Mouse (Mus musculus) liver, adult 2 months (tissue): ENCODE results near the gene Gpkow. TPM values are rescaled to one million over a fixed set of nuclear protein-coding genes. Genes with fewer than 3 reads are reported as not detected.

Source experiments
- DNase-seq: peaks from one replicate; pipeline ENCODE4 v3.0.0-alpha.2; 2011; ENCODE audit warnings: low read depth, low spot score; ENCODE audit errors: extremely low read depth
- H3K27ac ChIP-seq: fragments of 200-500 bp; replicated peaks from 2 replicates; pipeline ENCODE4 v1.5.1; 2012; ENCODE audit warnings: low read depth, mild to moderate bottlenecking, control low read depth, inconsistent platforms, low read length; ENCODE audit not compliant: insufficient read depth
- H3K27me3 ChIP-seq: fragments of 200-500 bp; 2 replicates; pipeline ENCODE4 v1.6.1; 2012; ENCODE audit warnings: mild to moderate bottlenecking, moderate library complexity, low read length, inconsistent platforms; ENCODE audit not compliant: control insufficient read depth, insufficient read depth
- H3K36me3 ChIP-seq: fragments of 200-500 bp; 2 replicates; pipeline ENCODE4 v1.6.1; 2012; ENCODE audit warnings: low read length, inconsistent platforms; ENCODE audit not compliant: control insufficient read depth, insufficient read depth
- H3K4me1 ChIP-seq: fragments of 200-500 bp; 2 replicates; pipeline ENCODE4 v1.6.1; 2011; ENCODE audit warnings: low read length; ENCODE audit not compliant: control insufficient read depth, insufficient read depth
- H3K4me3 ChIP-seq: fragments of 200-500 bp; 2 replicates; pipeline ENCODE4 v1.5.1; 2011; ENCODE audit warnings: low read depth, mild to moderate bottlenecking, control low read depth, low read length, moderate library complexity; ENCODE audit not compliant: insufficient read depth
- H3K79me2 ChIP-seq: fragments of 200-500 bp; 2 replicates; pipeline ENCODE4 v1.6.1; 2012; ENCODE audit warnings: inconsistent platforms, mild to moderate bottlenecking, low read length, moderate library complexity; ENCODE audit not compliant: control insufficient read depth, insufficient read depth
- H3K9ac ChIP-seq: fragments of 200-500 bp; 2 replicates; pipeline ENCODE4 v1.6.1; 2012; ENCODE audit warnings: low read depth, mild to moderate bottlenecking, control low read depth, inconsistent platforms, low read length
- CTCF ChIP-seq: fragments of 200-500 bp; IDR thresholded peaks from 2 replicates; pipeline ENCODE4 v1.5.1; 2011; ENCODE audit warnings: low read depth, low read length, control low read depth
- POLR2A ChIP-seq: fragments of 200-500 bp; IDR thresholded peaks from 2 replicates; pipeline ENCODE4 v1.6.1; 2011; ENCODE audit warnings: low read length, control low read depth; ENCODE audit not compliant: insufficient read depth; ENCODE audit errors: extremely low read depth
- WGBS: fragments of 180-500 bp; shearing (Covaris S2); methylation state at CpG from one replicate; pipeline ENCODE4 v1.1.7; 2018; 5-methylcytosine and 5-hydroxymethylcytosine counted together
- polyA plus RNA-seq: library from polyadenylated mRNA; depleted of rRNA; stranded (reverse); fragments of >200 nt; gene quantifications from 2 replicates; pipeline ENCODE4 v1.2.3, GENCODE M21; 2012
- total RNA-seq: library from RNA; depleted of rRNA; stranded (reverse); fragments of >200 nt; gene quantifications from 2 replicates; pipeline ENCODE4 v1.2.3, GENCODE M21; 2014

Gene Gpkow
- total and polyA plus RNA-seq, 2 experiments = 4.3 to 5.0 TPM

GRCm38 (mm10) chrX:7728922-7729265 is 32.0 kb downstream of the Gpkow start:
- WGBS = 27% methylated on average over 4 of the region's 4 CpGs
- no peaks in the 10 kb centered on the region for H3K79me2 ChIP-seq
- no peak for TF ChIP-seq CTCF
- TF ChIP-seq POLR2A = no peak
- H3K36me3 ChIP-seq = peaks cover 2% of the 10 kb centered on the region; the same call in 1 of the 2 replicates
- H3K4me3 ChIP-seq = no peak overlapping the region
- H3K4me1 ChIP-seq = no peaks in the 10 kb centered on the region; the same call in none of the 2 replicates
- no peak overlapping the region for H3K9ac ChIP-seq
- no peak overlapping the region for H3K27ac ChIP-seq
- H3K27me3 ChIP-seq = no peaks in the 10 kb centered on the region
- no peak for DNase-seq

DNA sequence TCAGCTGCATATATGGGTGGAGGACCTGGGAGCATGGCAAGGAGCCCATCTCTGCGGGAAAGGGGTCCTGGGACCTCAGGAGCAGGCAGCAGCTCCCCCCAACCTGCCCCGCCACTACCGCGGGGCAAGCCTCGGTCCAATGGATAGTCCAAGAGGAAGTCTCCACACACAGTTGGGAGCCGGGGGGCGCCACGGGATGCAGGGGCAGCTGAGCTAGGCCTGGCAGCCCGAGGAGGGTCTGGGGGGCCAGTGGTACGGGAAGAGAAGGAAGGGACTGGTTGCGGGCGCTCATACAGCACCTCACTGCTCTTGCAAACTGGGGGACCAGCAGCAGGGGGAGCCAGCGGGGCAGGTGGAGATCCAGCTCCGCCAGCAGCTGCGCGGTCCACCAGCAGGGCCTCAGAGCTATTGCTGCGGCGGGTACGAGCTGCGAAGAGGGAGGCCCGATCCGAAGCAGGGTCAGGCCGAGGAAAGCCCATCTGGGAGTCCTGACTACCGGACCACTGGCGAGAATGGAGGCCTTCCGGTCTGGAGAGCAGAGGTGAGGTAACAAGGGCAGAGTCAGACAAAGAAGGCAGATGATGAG is 36.7 kb downstream of the Gpkow start:
- no peak overlapping the region for H3K27ac ChIP-seq
- H3K79me2 ChIP-seq = no peaks in the 10 kb centered on the region
- no peak for DNase-seq
- WGBS = 60% methylated on average over 25 of the region's 26 CpGs
- TF ChIP-seq CTCF (peak; percentile 61), POLR2A (no peak)
- no peak overlapping the region for H3K9ac ChIP-seq
- no peaks in the 10 kb centered on the region; the same call in 1 of the 2 replicates for H3K4me1 ChIP-seq
- no peaks in the 10 kb centered on the region for H3K36me3 ChIP-seq
- H3K4me3 ChIP-seq = no peak overlapping the region
- H3K27me3 ChIP-seq = no peaks in the 10 kb centered on the region

DNA sequence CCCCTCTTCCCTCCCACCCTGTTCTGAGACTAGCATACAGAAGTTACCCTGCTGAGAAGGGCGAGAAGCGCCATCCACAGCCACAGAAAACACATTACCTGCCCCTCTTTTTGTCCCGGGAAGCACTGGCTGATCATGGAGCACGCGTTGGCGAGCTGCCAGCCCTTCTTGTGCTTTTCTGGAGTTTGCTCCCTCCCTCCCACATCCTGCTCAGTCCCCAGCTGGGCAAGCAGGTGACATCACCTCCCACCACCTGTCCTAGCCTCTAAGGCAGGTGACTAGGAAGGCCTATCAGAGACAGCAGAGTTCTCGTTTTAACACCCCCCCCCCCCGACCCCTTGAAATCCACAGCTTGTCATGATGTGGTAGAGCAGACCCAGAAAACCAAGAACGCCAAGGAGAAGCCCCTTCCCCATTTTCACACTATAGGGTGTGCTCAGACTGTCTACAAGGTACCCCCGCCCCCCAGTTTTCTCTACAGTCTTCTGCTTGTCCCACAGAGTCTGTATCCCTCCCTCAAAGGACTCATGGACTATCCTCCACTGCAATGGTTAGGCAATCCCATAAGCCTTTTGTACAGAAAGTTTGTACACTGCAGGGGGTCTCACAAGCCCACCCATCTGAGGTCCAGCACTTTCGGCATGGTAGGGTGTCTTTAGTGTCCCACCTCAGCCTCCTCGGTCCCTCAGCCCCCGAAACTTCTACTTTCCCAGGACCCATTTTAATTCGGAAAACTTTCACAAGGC is 42.6 kb downstream of the Gpkow start:
- WGBS = 52% methylated on average over 9 of the region's 14 CpGs
- no peak overlapping the region for H3K27ac ChIP-seq
- no peak overlapping the region for H3K4me3 ChIP-seq

DNA sequence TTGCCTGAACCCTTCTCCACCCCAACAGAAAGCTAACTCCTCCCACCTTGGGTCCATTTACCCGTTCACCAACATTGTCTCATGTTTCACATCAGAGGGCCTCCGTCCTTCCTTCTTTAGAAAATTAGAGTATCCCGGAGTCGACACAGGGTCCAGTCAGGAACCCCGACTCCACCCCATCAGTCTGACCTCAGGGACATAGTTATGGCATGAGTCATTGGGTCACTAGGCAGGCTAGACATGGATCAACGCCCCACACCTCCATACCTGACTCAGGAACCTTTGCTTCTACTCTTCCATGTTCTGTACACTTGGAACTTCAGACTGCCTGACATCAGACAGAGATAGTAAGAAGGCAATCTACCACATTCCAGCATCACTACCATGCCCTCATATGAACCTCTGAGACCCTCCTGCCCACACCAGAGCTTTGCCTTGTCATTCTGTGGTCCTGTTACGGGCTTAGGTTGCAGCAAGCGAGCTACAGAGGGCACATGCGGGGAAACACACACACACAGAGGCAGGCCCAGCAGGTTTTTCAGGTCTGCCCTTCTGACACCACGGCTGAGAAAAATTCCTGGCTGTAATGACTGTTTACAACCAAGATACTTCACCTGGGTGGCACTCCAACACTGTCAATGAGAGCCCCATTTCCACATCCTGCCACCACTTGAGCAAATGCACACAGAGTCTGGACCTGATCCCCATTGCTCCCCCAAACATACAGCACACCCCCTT is 43.3 kb downstream of the Gpkow start:
- TF ChIP-seq POLR2A = no peak
- H3K27me3 ChIP-seq = no peaks in the 10 kb centered on the region
- H3K9ac ChIP-seq = no peak overlapping the region
- no peaks in the 10 kb centered on the region for H3K36me3 ChIP-seq
- H3K4me1 ChIP-seq = no peaks in the 10 kb centered on the region
- no peak overlapping the region for H3K27ac ChIP-seq
- DNase-seq = no peak
- no peak overlapping the region for H3K4me3 ChIP-seq
- WGBS = 26% methylated on average over 10 of the region's 10 CpGs
- no peaks in the 10 kb centered on the region for H3K79me2 ChIP-seq

More for the DNA sequence above, 42.6 kb downstream of the Gpkow start:
- no peaks in the 10 kb centered on the region for H3K79me2 ChIP-seq
- H3K4me1 ChIP-seq = no peaks in the 10 kb centered on the region
- H3K36me3 ChIP-seq = no peaks in the 10 kb centered on the region
- no peak for TF ChIP-seq CTCF
- no peak for TF ChIP-seq POLR2A
- H3K27me3 ChIP-seq = no peaks in the 10 kb centered on the region
- peak; percentile 31 for DNase-seq
- H3K9ac ChIP-seq = no peak overlapping the region

GRCm38 (mm10) chrX:7741103-7741502 is 44.2 kb downstream of the Gpkow start:
- Histone ChIP-seq H3K36me3 (no peaks in the 10 kb centered on the region), H3K27ac (no peak overlapping the region; the same call in 1 of the 2 replicates), H3K27me3 (no peaks in the 10 kb centered on the region), H3K4me3 (no peak overlapping the region), H3K79me2 (no peaks in the 10 kb centered on the region), H3K4me1 (no peaks in the 10 kb centered on the region), H3K9ac (no peak overlapping the region)
- no peak for DNase-seq
- TF ChIP-seq CTCF (no peak), POLR2A (no peak)
- WGBS = 59% methylated on average over 5 of the region's 5 CpGs
